In genomic region chr9:72931166-72931790, GRCm38 (mm10) we compare ENCODE assay signal across 21 mouse cellular contexts. TPM values are rescaled to one million over a fixed set of nuclear protein-coding genes. Genes with fewer than 3 reads are reported as not detected.
A peak's percentile ranks its signal among the peaks of the same experiment; 100 is the strongest.
DNase-seq lines count a peak whose midpoint lies in the region; ATAC-seq and TF ChIP-seq lines count a peak whose summit lies in the region.
"Had no signal": no experiment of that assay in that cellular context is flagged by ENCODE, and none has a peak within 500 bp of the region (broad histone marks: within the 10 kb centered on the region; RNA-seq: fewer than 3 reads in every experiment).

No protein-coding gene starts in this region.

- H3K9me3 ChIP-seq in forebrain, postnatal 0 days (ENCODE audit: low read length), result no peaks in the 10 kb centered on the region
- H3K9me3 ChIP-seq in forebrain, embryonic 13.5 days (replicated peaks), result no peaks in the 10 kb centered on the region
- H3K9me3 ChIP-seq in lung, postnatal 0 days (ENCODE audit: low read length), result no peaks in the 10 kb centered on the region
- H3K9me3 ChIP-seq: heart, embryonic 13.5 days; limb, embryonic 13.5 days had no signal

- no peak for TF ChIP-seq EP300 in lung, postnatal 0 days (IDR thresholded peaks at IDR 0.05)

- H3K4me2 ChIP-seq in forebrain, postnatal 0 days (ENCODE audit: low read depth), result no peak overlapping the region
- no peak overlapping the region for H3K4me2 ChIP-seq in forebrain, embryonic 13.5 days
- H3K4me2 ChIP-seq in lung, postnatal 0 days (replicated peaks; ENCODE audit: low read depth, low read length), result no peak overlapping the region
- H3K4me2 ChIP-seq: heart, embryonic 13.5 days; limb, embryonic 13.5 days; midbrain, embryonic 12.5 days had no signal

- peaks cover 14% of the 10 kb centered on the region; the same call in 1 of the 2 replicates for H3K4me1 ChIP-seq in forebrain, postnatal 0 days (ENCODE audit: insufficient read depth)
- peaks cover 24% of the 10 kb centered on the region for H3K4me1 ChIP-seq in forebrain, embryonic 13.5 days
- no peaks in the 10 kb centered on the region for H3K4me1 ChIP-seq in kidney, adult 2 months (ENCODE audit: control insufficient read depth, insufficient read depth, low read length)
- H3K4me1 ChIP-seq in lung, postnatal 0 days (ENCODE audit: insufficient read depth, low read depth, low read length), result no peaks in the 10 kb centered on the region

- H3K27me3 ChIP-seq in forebrain, postnatal 0 days (ENCODE audit: insufficient read depth, low read length), result no peaks in the 10 kb centered on the region
- H3K27me3 ChIP-seq in forebrain, embryonic 13.5 days, result no peaks in the 10 kb centered on the region
- H3K27me3 ChIP-seq in kidney, adult 2 months (replicated peaks; ENCODE audit: control insufficient read depth, insufficient read depth, low read length), result no peaks in the 10 kb centered on the region
- no peaks in the 10 kb centered on the region for H3K27me3 ChIP-seq in lung, postnatal 0 days (replicated peaks; ENCODE audit: insufficient read depth, low read length)
- H3K27me3 ChIP-seq: limb, embryonic 13.5 days; midbrain, embryonic 12.5 days had no signal

- no peak overlapping the region for H3K4me3 ChIP-seq in forebrain, postnatal 0 days (ENCODE audit: low read depth, low read length)
- H3K4me3 ChIP-seq in forebrain, embryonic 13.5 days, result no peak overlapping the region
- no peak overlapping the region for H3K4me3 ChIP-seq in kidney, adult 2 months (ENCODE audit: insufficient read depth, low read depth, low read length)
- H3K4me3 ChIP-seq in lung, postnatal 0 days (ENCODE audit: low read depth, low read length), result no peak overlapping the region
- H3K4me3 ChIP-seq: erythroblast, embryonic 14.5 days; heart, embryonic 13.5 days; hindbrain, embryonic 10.5 days; limb, embryonic 13.5 days; midbrain, embryonic 12.5 days had no signal

- H3K9ac ChIP-seq in forebrain, postnatal 0 days, result no peak overlapping the region
- H3K9ac ChIP-seq in forebrain, embryonic 13.5 days, result no peak overlapping the region
- no peak overlapping the region for H3K9ac ChIP-seq in lung, postnatal 0 days (replicated peaks; ENCODE audit: low read depth)
- H3K9ac ChIP-seq: heart, embryonic 13.5 days; limb, embryonic 13.5 days; liver, postnatal 0 days; midbrain, embryonic 12.5 days had no signal

- peak; percentile 72 for ATAC-seq in forebrain, postnatal 0 days
- ATAC-seq in forebrain, embryonic 13.5 days, result no peak; the same call in 1 of the 2 replicates
- no peak for ATAC-seq in monocyte, adult 5-6 weeks (replicated peaks; ENCODE audit: insufficient number of reproducible peaks, low FRiP score, low TSS enrichment, poor library complexity, severe bottlenecking)
- no peak for ATAC-seq in lung, postnatal 0 days
- ATAC-seq: liver, postnatal 0 days had no signal

- no peaks in the 10 kb centered on the region for H3K36me3 ChIP-seq in forebrain, postnatal 0 days (ENCODE audit: insufficient read depth)
- H3K36me3 ChIP-seq in forebrain, embryonic 13.5 days (ENCODE audit: poor library complexity, severe bottlenecking), result peaks cover 19% of the 10 kb centered on the region
- no peaks in the 10 kb centered on the region for H3K36me3 ChIP-seq in kidney, adult 2 months (ENCODE audit: control insufficient read depth, insufficient read depth, low read length)
- no peaks in the 10 kb centered on the region for H3K36me3 ChIP-seq in lung, postnatal 0 days (ENCODE audit: insufficient read depth, low read length)

- TF ChIP-seq POLR2A in kidney, adult 2 months (IDR thresholded peaks at IDR 0.05; ENCODE audit: low read depth, low read length), result no peak

- peak; percentile 61 for DNase-seq in forebrain, postnatal 0 days
- DNase-seq in frontal cortex, adult 2 months (ENCODE audit: extremely low spot score in 1 of 2, low spot score in 1 of 2), result peak; percentile 70 to 83
- DNase-seq in layer of hippocampus, postnatal 14 days (ENCODE audit: low spot score in 2 of 2), result peak; percentile 62 to 85
- peak; percentile 25 for DNase-seq in right cerebral cortex, postnatal 14 days
- DNase-seq in kidney, adult 2 months, result no peak
- DNase-seq in lung, postnatal 0 days (ENCODE audit: low spot score), result no peak
- DNase-seq: cerebellum, adult 18-20 months; gastrocnemius, postnatal 36 days; kidney, postnatal 14 days; liver, postnatal 0 days; lung, postnatal 4 days; thymus, adult 18-20 months had no signal

- WGBS in forebrain, postnatal 0 days, result 67% methylated on average over 13 of the region's 13 CpGs
- 81% methylated on average over 13 of the region's 13 CpGs for WGBS in forebrain, embryonic 13.5 days
- WGBS in kidney, adult 2 months, result 85% methylated on average over 13 of the region's 13 CpGs
- WGBS in lung, postnatal 0 days, result 82% methylated on average over 13 of the region's 13 CpGs

- H3K27ac ChIP-seq in forebrain, postnatal 0 days (ENCODE audit: low read depth, low read length), result peak overlapping the region; percentile 3; the same call in 1 of the 2 replicates
- H3K27ac ChIP-seq in forebrain, embryonic 13.5 days, result no peak overlapping the region
- H3K27ac ChIP-seq in kidney, adult 2 months (ENCODE audit: insufficient read depth, low read depth, low read length), result no peak overlapping the region
- H3K27ac ChIP-seq in lung, postnatal 0 days (ENCODE audit: low read length), result no peak overlapping the region
- H3K27ac ChIP-seq: heart, embryonic 13.5 days; hindbrain, embryonic 10.5 days; limb, embryonic 13.5 days; midbrain, embryonic 12.5 days had no signal

- no peak for TF ChIP-seq CTCF in forebrain, postnatal 0 days (IDR thresholded peaks at IDR 0.05; ENCODE audit: low read depth)
- no peak for TF ChIP-seq CTCF in kidney, adult 2 months (conservative IDR thresholded peaks at IDR 0.05; ENCODE audit: insufficient read depth, insufficient read length, low read depth, low read length)
- TF ChIP-seq CTCF in lung, postnatal 0 days (IDR thresholded peaks at IDR 0.05), result no peak

RNA-seq across cellular contexts. Expression of gene Pygo1, which starts 5.8 kb away (rescaled TPM):
- 34.6 and 41.7 TPM in 2 replicates for total RNA-seq in forebrain, postnatal 0 days (2014; rRNA removed)
- 5.7 and 9.6 TPM in 2 replicates for polyA plus RNA-seq in forebrain, postnatal 0 days (2015; fragmentation: Nextera tagmentation; extraction: Ambion mirVana)
- polyA plus RNA-seq in forebrain, embryonic 13.5 days (2015; fragmentation: Nextera tagmentation; extraction: Ambion mirVana), result 10.5 and 10.7 TPM in 2 replicates
- polyA plus RNA-seq in frontal cortex, adult 2 months (2012; rRNA removed), result 11.3 and 13.8 TPM in 2 replicates
- 10 to 100 TPM; 26.0 to 28.6 TPM for total RNA-seq in layer of hippocampus, postnatal 14 days (2021)
- polyA plus RNA-seq in kidney, adult 2 months (2012; rRNA removed), result 0.22 and 0.38 TPM in 2 replicates
- 0.10 TPM in 1 of 3 replicates, not detected in the others for total RNA-seq in monocyte, adult 5-6 weeks (2017)
- polyA plus RNA-seq in lung, postnatal 0 days (2015; fragmentation: Nextera tagmentation; extraction: Ambion mirVana), result 1.8 TPM in 2 replicates
- total RNA-seq: MEL had no signal
- polyA plus RNA-seq: erythroblast, embryonic 14.5 days had no signal

RNA-seq across cellular contexts. Expression of gene Dyx1c1, which starts 27.3 kb away (rescaled TPM):
- total RNA-seq in forebrain, postnatal 0 days (2014; rRNA removed), result 1.0 and 2.9 TPM in 2 replicates
- 2.6 and 3.2 TPM in 2 replicates for polyA plus RNA-seq in forebrain, postnatal 0 days (2015; fragmentation: Nextera tagmentation; extraction: Ambion mirVana)
- polyA plus RNA-seq in forebrain, embryonic 13.5 days (2015; fragmentation: Nextera tagmentation; extraction: Ambion mirVana), result 1.7 and 2.1 TPM in 2 replicates
- 1.9 and 3.3 TPM in 2 replicates for polyA plus RNA-seq in frontal cortex, adult 2 months (2012; rRNA removed)
- total RNA-seq in layer of hippocampus, postnatal 14 days (2021), result 1 to 10 TPM; 2.8 to 2.9 TPM
- 1.1 and 1.3 TPM in 2 replicates for polyA plus RNA-seq in kidney, adult 2 months (2012; rRNA removed)
- 0.29 to 3.4 TPM in 2 of 3 replicates, not detected in the other for total RNA-seq in monocyte, adult 5-6 weeks (2017)
- 2.4 and 3.4 TPM in 2 replicates for polyA plus RNA-seq in lung, postnatal 0 days (2015; fragmentation: Nextera tagmentation; extraction: Ambion mirVana)
- polyA plus RNA-seq: erythroblast, embryonic 14.5 days had no signal

RNA-seq across cellular contexts. Expression of gene Gm44503, which starts 27.4 kb away (rescaled TPM):
- 0.10 TPM in 1 of 2 replicates, not detected in the other for total RNA-seq in forebrain, postnatal 0 days (2014; rRNA removed)
- polyA plus RNA-seq in forebrain, postnatal 0 days (2015; fragmentation: Nextera tagmentation; extraction: Ambion mirVana), result not detected in 2 replicates
- not detected in 2 replicates for polyA plus RNA-seq in forebrain, embryonic 13.5 days (2015; fragmentation: Nextera tagmentation; extraction: Ambion mirVana)
- not detected in 2 replicates for polyA plus RNA-seq in frontal cortex, adult 2 months (2012; rRNA removed)
- not detected for total RNA-seq in layer of hippocampus, postnatal 14 days (2021)
- not detected in 2 replicates for polyA plus RNA-seq in kidney, adult 2 months (2012; rRNA removed)
- 1.0 TPM in 1 of 3 replicates, not detected in the others for total RNA-seq in monocyte, adult 5-6 weeks (2017)
- polyA plus RNA-seq in lung, postnatal 0 days (2015; fragmentation: Nextera tagmentation; extraction: Ambion mirVana), result not detected in 2 replicates
- total RNA-seq: MEL had no signal
- polyA plus RNA-seq: heart, embryonic 13.5 days; hindbrain, embryonic 10.5 days; intestine, embryonic 14.5 days; limb, embryonic 13.5 days; liver, postnatal 0 days; midbrain, embryonic 12.5 days had no signal

RNA-seq across cellular contexts. Expression of gene Ccpg1os, which starts 53.9 kb away (rescaled TPM):
- total RNA-seq in forebrain, postnatal 0 days (2014; rRNA removed), result 24.7 and 26.8 TPM in 2 replicates
- polyA plus RNA-seq in forebrain, postnatal 0 days (2015; fragmentation: Nextera tagmentation; extraction: Ambion mirVana), result 18.8 and 22.7 TPM in 2 replicates
- 26.4 and 26.9 TPM in 2 replicates for polyA plus RNA-seq in forebrain, embryonic 13.5 days (2015; fragmentation: Nextera tagmentation; extraction: Ambion mirVana)
- polyA plus RNA-seq in frontal cortex, adult 2 months (2012; rRNA removed), result 15.9 and 18.3 TPM in 2 replicates
- total RNA-seq in layer of hippocampus, postnatal 14 days (2021), result 10 to 100 TPM; 10.1 to 11.1 TPM
- polyA plus RNA-seq in kidney, adult 2 months (2012; rRNA removed), result 29.1 and 34.8 TPM in 2 replicates
- total RNA-seq in monocyte, adult 5-6 weeks (2017), result 5.9 to 7.1 TPM in 2 of 3 replicates, not detected in the other
- polyA plus RNA-seq in lung, postnatal 0 days (2015; fragmentation: Nextera tagmentation; extraction: Ambion mirVana), result 31.2 and 38.3 TPM in 2 replicates

RNA-seq across cellular contexts. Expression of gene Ccpg1, which starts 54.0 kb away (rescaled TPM):
- 31.0 and 31.9 TPM in 2 replicates for total RNA-seq in forebrain, postnatal 0 days (2014; rRNA removed)
- 29.8 and 42.5 TPM in 2 replicates for polyA plus RNA-seq in forebrain, postnatal 0 days (2015; fragmentation: Nextera tagmentation; extraction: Ambion mirVana)
- polyA plus RNA-seq in forebrain, embryonic 13.5 days (2015; fragmentation: Nextera tagmentation; extraction: Ambion mirVana), result 32.0 and 32.5 TPM in 2 replicates
- 77.0 and 85.4 TPM in 2 replicates for polyA plus RNA-seq in frontal cortex, adult 2 months (2012; rRNA removed)
- 100 to 1,000 TPM; 135 to 140 TPM for total RNA-seq in layer of hippocampus, postnatal 14 days (2021)
- polyA plus RNA-seq in kidney, adult 2 months (2012; rRNA removed), result 20.1 and 30.2 TPM in 2 replicates
- total RNA-seq in monocyte, adult 5-6 weeks (2017), result 171 to 267 TPM (median 201 TPM) in 3 replicates
- 56.0 and 62.6 TPM in 2 replicates for polyA plus RNA-seq in lung, postnatal 0 days (2015; fragmentation: Nextera tagmentation; extraction: Ambion mirVana)

Comparison
In these comparisons a context has a peak if more than half of its experiments do, and no peak if none do; other contexts are left out.
1. DNase-seq: peak in forebrain, postnatal 0 days (single experiment), frontal cortex, adult 2 months (2 of 2), layer of hippocampus, postnatal 14 days (2 of 2) and right cerebral cortex, postnatal 14 days (single experiment); none in kidney, adult 2 months (single experiment) and lung, postnatal 0 days (single experiment).